Mouse (Mus musculus) adrenal gland, postnatal 4 days (tissue): ENCODE measurements around the gene Tnfaip2. TPM values are rescaled to one million over a fixed set of nuclear protein-coding genes. Genes with fewer than 3 reads are reported as not detected.

Experiments
- DNase-seq, 2 experiments: peaks; one replicate each; pipeline ENCODE4 v3.0.0; 2021 to 2022; ENCODE audit warnings: low spot score in 2 of 2, mixed read lengths in 2 of 2
- total RNA-seq, 2 experiments: library from RNA; stranded (reverse); gene quantifications; 2 replicates each; pipeline ENCODE4 v1.2.3; 2021

The Tnfaip2 gene
- total RNA-seq, 2 experiments from 2014 or later: 17.6 to 25.8 TPM

DNA sequence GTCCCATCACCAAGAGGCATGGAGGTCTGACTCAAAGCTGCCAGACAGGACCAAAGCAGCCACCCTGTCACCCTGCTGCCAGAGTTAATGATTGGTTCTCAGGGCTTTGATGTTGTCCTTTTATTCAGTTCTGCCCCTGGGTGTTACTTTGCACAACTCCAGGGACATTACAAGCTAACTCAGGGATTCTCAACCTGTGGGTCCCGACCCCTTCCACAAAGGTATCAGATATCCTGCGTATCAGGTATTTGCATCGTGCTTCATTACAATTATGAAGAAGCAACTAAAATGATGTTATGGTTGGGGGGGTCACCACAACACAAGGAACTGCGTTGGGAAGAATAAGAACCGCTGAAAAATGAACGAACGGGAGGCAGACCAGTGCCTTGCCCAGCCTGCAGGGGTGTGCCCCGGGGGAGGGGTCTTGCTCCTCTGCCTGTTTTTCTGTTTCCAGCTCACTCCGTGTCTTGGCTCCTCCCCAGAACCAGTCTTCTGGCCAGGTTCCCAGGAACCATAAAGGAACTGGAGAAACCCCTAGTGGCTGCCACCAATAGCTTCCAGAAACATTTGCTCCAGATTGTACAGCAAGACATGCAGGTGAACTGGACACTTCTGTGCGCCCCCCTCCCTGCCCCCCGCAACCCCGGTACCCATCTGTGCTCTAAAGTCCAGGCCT, 14.7 kb upstream of the Tnfaip2 start:
- no peak for DNase-seq

DNA sequence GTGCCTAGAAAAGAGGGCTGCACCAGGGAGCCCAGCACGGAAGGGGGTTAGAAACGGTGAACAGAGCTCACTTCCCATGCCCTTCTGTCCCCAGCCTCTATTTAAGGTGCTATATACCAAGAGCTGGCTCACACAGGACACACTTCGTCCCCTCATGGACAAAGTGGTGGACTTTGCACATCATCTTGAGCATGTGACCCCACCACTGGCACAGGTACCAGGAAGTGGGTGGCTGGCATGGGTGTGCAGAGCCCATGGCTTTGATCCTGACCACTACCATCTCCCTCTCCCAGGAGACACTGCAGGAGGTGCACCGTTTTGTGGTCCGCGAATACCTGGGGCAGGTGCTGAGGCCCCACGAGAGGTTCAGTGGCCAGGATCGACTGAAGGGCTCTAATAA, 13.9 kb upstream of the Tnfaip2 start:
- no peak for DNase-seq

DNA sequence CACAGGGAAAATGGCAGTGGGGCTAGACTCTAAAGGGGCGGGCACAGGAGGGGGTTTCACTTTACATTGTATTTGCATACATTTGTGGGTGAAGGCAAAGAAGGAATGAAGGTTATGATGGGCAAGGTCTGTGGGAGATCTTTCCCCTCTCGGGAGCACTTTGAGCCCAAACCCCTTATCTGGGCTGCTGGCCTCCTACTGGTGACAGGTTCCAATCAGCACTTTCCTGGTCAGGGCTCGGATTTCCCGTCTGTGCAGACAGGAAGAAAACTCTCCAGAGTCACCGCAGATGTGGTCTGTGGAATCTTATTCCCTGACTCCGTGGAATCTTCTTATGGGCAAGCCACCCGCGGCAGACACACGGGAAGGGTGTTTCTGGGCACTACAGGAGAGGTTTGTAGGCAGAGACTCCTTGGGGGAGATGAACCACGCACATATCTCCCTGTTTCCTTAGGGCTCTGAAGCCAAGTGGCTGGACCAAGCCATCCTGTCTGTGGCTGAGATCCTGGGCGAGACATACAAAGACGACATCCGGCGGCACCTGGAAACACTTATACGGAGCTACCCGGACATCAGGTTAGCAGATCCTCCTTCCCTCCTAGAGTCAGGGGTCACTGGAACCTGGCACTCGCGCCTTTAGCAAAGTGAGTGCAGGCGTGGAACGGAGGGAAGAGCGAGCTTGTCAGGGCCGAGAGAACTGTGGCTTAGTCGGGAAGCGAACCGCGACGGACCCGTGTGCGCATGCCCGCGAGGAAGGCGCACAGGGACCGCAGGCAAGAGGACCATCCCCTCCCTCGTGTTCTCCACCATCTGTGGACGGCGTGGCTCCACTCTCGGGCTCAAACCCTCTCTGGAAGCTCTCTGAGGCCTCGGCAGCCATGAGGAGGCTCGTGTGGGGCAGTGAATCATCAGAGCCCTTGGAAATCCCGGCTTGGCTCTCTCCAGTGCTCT, 13.0 kb upstream of the Tnfaip2 start:
- no peak for DNase-seq

DNA sequence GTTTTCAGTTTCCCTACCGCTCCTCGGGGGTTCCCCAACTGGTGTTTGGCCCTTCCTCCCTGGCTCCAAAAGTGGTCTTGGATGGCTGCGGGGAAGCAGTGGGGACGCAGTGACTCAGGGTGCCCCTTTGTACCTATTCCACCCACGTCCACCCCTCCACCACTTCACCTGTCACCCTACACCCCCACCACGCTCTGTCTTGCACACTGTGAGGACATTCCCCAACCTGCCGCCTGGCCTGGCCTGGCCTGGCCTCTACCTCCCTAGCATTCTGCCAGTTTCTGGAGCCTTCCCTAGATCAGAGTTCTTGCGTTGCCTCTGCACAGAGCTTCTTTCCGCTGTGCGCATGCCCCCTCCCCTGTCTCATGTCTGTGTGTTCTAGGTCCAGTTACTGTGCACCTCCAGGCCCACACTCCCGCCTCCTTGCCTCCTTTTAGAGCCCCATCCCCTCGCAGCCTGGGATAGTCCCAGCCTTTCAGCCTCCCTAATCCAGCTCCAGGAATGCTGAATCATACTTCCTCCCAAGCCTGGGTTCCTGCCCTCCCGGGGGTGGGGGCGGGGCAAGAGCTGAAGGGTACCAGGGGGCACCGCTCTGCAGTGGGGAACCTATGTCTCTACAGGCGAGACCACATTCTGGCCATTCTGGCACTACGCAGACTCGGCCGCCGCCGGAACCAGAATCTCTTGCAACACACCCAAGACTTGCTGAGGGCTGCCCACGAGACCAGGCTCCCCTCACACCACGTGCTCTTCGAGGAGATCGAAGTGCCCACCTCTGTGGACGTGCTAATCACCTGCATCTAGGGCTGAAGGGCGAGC, 12.0 kb upstream of the Tnfaip2 start:
- DNase-seq: no peak

DNA sequence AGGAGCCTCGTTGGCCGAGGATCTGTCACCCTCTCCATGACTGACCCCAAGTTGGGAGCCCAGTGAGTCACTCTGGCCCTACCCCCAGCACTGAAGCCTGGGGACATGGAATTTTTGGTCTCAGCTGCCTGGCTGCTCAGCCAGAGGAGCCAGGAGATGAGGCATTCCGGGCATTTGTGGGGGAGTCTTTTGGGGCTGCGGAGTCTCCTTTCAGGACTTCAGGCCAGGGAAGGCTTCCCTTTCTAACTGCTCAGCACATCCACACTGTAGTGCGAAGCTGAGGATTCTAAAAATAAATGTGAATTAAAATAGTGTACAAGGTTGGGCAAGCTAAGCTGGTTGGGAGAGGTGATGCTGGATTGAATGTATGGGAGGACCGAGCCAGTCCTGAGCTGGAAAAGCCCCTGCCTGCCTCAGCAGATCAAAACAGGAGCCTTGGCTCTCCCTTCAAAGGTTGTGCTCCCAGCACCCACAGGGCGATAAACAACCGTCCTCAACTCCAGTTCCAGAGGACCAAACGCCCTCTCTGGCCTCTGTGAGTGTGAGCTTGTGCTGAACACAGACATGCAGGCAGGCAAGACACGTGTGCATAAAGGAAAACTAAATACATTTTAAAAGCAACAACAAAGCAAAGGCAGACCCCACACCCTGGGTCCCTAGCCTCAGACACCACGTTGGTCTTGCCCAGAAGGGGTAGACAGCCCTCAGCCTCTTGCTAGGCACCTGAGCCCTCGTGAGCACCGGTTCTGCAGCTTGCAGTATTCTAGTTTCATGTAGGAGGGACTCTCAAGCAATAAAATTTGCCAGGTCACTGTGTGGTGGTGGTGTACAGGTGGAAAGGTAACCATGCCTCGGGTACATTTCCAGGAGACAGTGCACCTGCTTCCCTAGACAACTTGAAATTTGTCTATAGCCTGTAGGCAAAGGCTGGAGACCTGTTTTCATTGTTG, 11.1 kb upstream of the Tnfaip2 start:
- no peak for DNase-seq

DNA sequence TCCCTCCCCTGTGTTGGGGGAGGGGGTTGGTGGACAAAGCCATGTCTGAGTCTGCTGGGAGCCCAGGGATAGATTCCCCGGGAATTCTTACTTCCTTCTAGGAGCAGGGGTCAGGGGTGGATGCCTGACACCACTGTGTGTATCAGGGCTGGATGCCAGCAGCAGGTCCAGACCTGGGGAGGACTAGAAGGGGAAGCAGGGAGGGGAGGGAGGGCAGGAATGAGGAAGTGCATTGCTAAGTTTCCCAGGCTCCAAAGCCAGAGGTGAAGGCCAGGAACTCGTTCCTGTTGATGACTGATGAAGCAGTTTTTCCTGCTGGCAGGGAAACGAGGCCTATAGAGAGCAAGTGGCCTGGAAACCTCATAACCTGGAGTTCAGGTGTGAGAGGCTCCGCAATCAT, 10.2 kb upstream of the Tnfaip2 start:
- no peak for DNase-seq

DNA sequence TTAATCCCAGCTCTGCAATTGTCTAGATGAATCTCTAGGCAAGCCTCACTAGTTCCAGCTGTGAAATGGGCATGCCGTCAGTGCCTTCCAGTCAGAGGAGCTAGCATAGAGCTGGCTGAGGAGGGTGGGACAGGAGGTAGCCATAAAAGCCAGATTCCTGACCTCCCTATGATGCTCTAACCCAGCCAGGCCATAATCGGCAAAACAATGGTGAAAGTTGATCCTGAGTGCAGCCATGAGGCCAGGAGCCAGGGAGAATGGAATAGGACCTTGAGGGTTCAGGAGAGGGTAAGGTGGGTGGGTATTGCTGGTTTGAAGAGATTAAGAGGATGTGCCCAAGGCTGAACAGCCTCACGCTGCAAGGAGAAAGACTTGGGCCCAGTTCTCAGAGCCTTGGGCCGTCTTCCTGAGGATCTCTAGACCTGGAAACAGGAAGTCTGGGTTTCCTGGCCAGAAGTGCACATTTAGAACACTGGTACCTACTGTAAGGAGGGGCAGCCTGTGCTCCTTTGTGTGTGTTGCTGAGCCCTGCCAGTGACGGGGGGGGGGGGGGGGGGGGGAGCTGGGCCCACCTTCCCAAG, 9.4 kb upstream of the Tnfaip2 start:
- no peak for DNase-seq

DNA sequence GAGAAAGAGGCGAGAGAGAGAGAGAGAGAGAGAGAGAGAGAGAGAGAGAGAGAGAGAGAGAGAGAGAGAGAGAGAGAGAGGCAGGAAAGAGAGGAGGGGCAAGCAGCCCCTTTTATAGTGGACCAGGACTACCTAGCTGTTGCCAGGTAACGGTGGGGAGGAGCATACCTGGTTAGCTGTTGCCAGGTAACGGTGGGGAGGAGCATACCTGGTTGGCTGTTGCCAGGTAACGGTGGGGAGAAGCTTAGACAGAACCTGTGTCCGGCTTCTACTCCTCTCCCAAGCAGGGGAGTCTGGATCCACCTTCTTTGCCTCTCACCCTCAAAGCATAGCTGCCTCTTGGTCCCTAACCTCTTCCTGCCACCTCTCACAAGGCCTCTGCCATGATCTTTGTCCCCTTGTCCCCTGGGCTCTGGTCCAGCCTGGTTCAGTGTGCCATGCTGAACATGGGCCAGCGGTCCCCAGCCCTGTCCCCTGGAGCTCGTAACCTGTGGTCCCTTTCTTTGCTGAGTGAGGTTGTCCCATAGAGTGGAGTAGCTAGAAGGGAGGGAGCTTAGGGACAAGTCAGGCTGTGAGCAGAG, 8.0 kb upstream of the Tnfaip2 start:
- DNase-seq: no peak

DNA sequence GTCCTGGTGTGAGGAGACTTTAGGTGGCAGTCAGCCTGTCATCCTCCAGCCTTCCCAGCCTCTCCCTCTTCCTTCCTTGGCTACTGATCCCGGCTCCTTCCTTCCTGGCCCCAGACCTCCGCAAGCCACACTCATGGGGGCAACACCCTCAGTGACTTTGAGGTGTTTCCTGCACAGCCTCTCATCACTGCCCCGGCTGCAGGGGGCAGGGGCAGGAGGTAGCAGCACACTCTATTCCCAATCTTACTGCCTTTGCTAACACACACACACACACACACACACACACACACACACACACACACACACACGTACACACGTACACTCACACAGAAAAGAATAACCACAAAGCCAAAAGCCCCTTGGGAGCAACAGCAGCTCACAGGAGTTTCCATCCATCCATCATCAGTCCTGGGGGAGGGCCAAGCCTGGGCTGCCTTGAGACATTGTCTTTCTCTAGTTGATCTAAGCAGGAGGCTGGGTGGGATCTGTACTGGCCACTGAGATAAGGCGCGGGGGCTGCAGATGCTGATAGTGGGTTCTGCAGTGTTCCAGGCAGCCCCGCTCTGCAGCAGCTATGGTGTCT, 7.4 kb upstream of the Tnfaip2 start:
- DNase-seq: no peak

DNA sequence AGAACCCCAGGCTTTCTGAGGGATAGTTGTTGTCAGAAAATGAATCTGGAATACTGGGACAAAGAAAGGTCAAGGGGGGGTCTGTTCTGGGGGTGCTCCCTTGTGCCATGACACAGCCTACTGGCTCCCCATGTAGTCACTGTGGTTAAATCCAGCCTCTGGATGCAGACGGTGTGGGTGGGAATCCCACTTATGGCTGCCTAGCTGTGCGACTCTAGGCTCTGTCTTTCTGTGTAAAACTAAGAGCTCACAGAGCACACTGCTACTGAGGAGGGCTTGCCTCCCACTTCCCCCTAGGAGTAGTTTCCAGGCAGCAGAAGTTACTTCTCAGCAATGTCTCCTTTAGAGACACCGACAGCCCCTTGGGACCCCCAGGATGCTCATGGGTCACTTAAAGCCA, 6.1 kb upstream of the Tnfaip2 start:
- no peak for DNase-seq

DNA sequence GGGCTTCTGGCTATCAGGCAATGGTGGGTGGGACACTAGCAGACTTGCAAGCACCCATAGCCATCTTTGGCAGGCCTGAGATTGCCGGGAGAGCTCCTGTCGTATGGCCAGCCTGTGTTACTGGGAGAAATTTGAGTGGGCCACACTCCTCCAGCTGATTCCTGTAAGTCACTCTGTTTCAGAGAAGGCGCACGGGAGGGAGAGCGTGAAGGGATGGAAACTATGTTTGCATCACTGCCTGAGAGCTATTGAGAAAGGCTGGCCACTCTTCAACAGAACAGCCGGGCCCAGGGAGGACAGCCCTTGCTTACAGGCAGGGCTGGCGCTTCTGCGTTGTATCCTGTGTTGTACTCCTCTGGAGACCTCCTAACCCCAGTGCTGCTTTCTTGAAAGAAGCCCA, 5.6 kb upstream of the Tnfaip2 start:
- no peak for DNase-seq

DNA sequence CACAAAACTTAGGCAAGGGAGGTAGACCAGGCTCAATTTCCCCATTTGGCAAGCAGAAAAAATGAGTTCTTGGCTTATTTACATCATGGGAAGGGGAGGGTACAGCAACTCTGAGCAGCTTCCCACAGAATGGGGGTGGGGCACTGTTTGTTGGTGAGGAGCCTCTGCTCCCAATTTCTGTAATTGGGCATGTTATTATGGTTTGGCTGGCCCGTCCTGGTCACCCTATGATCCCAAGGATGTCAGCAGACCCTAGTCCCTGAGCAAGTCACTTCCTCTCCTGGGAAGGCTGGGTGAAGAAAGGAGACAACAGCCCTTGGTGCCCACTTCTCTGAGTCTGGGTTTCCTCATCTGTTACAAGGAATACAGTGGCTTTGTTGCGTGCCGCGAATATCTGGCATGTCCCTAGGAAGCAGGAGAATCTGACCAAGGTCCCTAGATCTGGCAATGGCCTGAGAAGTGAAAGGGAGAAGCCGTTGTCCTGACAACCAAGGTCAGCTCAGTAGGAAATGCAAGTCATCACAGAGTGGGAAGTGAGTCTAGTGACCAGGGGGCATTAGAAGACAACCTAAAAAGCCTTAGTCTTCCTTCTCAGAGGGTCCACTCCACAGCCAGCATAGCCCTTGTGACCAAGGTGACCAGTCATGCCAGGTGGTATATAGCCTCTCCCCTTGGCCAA, 4.9 kb upstream of the Tnfaip2 start:
- DNase-seq: no peak

DNA sequence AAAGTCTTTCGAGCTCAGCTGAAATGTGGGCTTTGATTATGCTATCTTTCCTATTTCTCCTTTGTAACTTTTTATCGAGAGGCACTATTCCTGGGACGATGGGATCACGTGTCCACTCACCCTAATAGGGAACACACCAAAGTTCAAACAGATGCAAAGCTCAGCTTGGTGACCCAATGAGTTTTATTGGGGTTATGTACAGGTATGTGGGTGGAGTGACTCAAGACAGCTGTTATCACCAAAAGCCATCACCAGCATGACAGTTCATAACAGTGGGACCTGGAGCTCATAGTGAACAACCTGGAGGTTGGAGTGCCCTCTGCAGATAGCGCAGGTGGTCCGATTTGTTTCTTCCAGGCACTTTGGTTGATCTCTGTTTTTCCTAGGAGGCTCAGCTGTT, 3.4 kb upstream of the Tnfaip2 start:
- no peak for DNase-seq

DNA sequence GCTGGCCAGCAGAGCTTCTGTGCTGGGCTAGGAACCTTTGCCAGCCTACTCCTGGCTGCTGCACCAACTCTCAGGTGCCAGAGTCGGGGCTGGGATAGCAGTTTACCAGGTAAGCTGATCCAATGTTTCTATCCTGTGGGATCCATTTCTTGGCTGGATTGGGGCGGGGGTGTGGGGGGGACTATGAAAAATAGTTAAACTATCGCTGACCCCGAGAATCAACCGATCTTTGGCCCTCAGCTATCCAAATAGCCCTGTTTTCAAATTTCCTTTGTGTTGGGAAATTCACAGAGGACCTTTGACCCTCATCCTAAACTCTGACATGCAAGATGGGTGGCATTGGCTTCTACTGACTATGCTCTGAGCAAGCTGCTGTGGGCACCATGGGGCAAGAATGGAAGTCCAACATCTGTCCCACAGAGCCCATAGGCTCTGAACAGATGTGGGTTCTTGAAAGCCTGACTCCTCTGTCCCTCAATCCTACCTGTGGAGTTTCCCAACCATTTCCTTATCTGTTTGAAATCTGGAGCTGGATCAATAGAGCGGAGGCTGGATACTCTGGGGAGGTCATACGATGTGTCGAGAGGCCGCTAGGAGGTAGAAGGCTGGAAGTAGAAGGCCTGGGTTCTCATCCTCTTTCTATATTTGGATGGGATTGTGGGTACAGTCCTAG, 1.4 kb upstream of the Tnfaip2 start:
- no peak for DNase-seq

DNA sequence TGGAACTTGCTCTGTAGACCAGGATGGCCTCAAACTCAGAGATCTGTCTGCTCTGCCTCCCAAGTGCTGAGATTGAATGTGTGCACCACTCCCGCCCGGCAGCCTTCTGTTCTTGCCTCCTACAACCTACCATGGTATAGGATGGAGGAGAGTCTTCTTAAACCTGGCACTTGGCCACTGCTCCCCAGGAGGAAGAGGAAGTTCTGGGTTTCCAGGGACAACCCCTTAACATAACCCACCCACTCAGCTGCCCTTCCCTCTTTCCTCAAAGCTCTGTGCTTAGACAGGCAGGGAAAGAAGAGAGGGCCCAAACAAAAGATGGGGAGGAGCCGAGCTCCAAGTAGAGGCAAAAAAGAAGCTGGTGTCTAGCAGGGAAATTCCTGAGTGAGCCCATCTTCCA, 746 bp upstream of the Tnfaip2 start:
- DNase-seq: no peak

DNA sequence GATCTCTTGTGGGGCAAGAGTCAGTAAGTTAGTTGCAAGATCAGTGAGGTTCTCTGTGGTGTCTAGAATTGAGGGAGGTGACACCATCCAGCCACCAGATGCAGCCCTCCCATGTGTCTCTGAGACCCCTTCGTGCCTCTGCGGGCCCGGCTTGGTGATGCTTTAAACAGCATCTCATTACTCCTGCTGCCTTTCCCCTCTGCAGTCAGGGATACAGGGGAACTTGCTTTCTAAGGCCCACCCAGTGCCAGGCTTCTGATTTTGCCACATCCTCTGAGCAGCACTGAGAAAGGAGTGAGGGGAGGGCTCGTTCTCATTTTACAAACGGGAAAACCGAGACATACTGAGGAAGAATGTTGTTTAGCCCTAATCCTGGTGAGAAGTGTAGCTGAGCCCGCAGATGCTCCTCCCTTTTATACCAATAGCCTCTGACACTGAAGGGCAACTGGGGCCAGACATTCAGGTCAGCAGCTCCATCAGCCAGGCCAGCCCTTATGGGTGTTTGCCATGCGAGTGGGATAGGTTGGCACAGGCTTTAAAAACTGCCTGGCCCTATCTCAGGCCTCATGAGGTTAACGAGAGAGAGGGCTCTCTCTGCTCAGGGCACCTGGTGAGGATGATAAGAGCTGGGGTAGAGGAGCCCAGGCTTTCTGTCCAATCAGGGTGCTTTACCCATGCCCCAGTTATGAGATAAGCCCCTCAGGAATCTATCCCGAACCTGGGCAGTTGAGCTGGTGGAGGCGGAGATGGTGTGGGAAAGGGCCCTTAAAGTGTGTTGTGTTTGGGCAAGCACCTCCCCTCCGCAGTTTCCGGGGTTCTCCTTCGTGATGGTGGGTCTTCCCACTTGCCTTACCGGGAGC, 972 bp downstream of the Tnfaip2 start:
- DNase-seq: no peak
